Mouse (Mus musculus) myocyte (in vitro differentiated cells): ENCODE measurements around the gene Arid4a.

Source experiments
- CEBPB ChIP-seq: IDR thresholded peaks from 2 replicates; pipeline ENCODE4 v1.6.1; 2011; ENCODE audit warnings: mild to moderate bottlenecking, moderate library complexity; ENCODE audit not compliant: poor library complexity, insufficient read depth, severe bottlenecking
- POLR2A ChIP-seq: IDR thresholded peaks from one replicate; pipeline ENCODE4 v1.6.1; 2011; ENCODE audit warnings: low read depth, mild to moderate bottlenecking, control low read depth, moderate library complexity; ENCODE audit not compliant: insufficient read length
- USF1 ChIP-seq: IDR thresholded peaks from one replicate; pipeline ENCODE4 v1.6.1; 2011; ENCODE audit warnings: low read depth, mild to moderate bottlenecking, control low read depth, moderate library complexity

GRCm38 (mm10) chr12:71139258-71139828, 123.6 kb downstream of the Arid4a start:
- TF ChIP-seq CEBPB (no peak), POLR2A (no peak), USF1 (no peak)
